Mouse (Mus musculus): ENCODE data around the gene Snx18. TPM values are rescaled to one million over a fixed set of nuclear protein-coding genes. Genes with fewer than 3 reads are reported as not detected.

The Snx18 gene
- total RNA-seq, 2 experiments from 2014 or later: 5.7 to 6.3 TPM

GRCm38 (mm10) chr13:113579788-113580399 lies 38.5 kb downstream of the Snx18 start:
- ATAC-seq (replicated peaks; ENCODE audit: low FRiP score, poor library complexity, severe bottlenecking): no peak

GRCm38 (mm10) chr13:113574232-113574631 lies 44.1 kb downstream of the Snx18 start:
- no peak for ATAC-seq (replicated peaks; ENCODE audit: low FRiP score, poor library complexity, severe bottlenecking)

- no peak for ATAC-seq (replicated peaks; ENCODE audit: low FRiP score, poor library complexity, severe bottlenecking)
These were observed 45.0 kb downstream of the Snx18 start for GRCm38 (mm10) chr13:113573377-113573776.

GRCm38 (mm10) chr13:113572046-113572686 lies 46.2 kb downstream of the Snx18 start:
- ATAC-seq (replicated peaks; ENCODE audit: low FRiP score, poor library complexity, severe bottlenecking): no peak

GRCm38 (mm10) chr13:113569526-113569925 lies 48.8 kb downstream of the Snx18 start:
- ATAC-seq (replicated peaks; ENCODE audit: low FRiP score, poor library complexity, severe bottlenecking): no peak

GRCm38 (mm10) chr13:113566951-113567350 lies 51.4 kb downstream of the Snx18 start:
- ATAC-seq (replicated peaks; ENCODE audit: low FRiP score, poor library complexity, severe bottlenecking): no peak

- no peak for ATAC-seq (replicated peaks; ENCODE audit: low FRiP score, poor library complexity, severe bottlenecking)
These were observed 52.0 kb downstream of the Snx18 start for GRCm38 (mm10) chr13:113566411-113566810.

GRCm38 (mm10) chr13:113559646-113560045 lies 58.7 kb downstream of the Snx18 start:
- no peak for ATAC-seq (replicated peaks; ENCODE audit: low FRiP score, poor library complexity, severe bottlenecking)

- ATAC-seq (replicated peaks; ENCODE audit: low FRiP score, poor library complexity, severe bottlenecking): no peak
These were observed 61.8 kb downstream of the Snx18 start for GRCm38 (mm10) chr13:113556538-113556937.

GRCm38 (mm10) chr13:113555226-113555625 lies 63.1 kb downstream of the Snx18 start:
- ATAC-seq (replicated peaks; ENCODE audit: low FRiP score, poor library complexity, severe bottlenecking): no peak

- ATAC-seq (replicated peaks; ENCODE audit: low FRiP score, poor library complexity, severe bottlenecking): no peak
These were observed 64.6 kb downstream of the Snx18 start for GRCm38 (mm10) chr13:113553603-113554230.

- ATAC-seq (replicated peaks; ENCODE audit: low FRiP score, poor library complexity, severe bottlenecking): no peak
These were observed 66.0 kb downstream of the Snx18 start for GRCm38 (mm10) chr13:113552341-113552740.

GRCm38 (mm10) chr13:113550866-113551565 lies 67.3 kb downstream of the Snx18 start:
- ATAC-seq (replicated peaks; ENCODE audit: low FRiP score, poor library complexity, severe bottlenecking): no peak

- ATAC-seq (replicated peaks; ENCODE audit: low FRiP score, poor library complexity, severe bottlenecking): no peak
These were observed 69.3 kb downstream of the Snx18 start for GRCm38 (mm10) chr13:113549021-113549420.

GRCm38 (mm10) chr13:113547807-113548426 lies 70.4 kb downstream of the Snx18 start:
- ATAC-seq (replicated peaks; ENCODE audit: low FRiP score, poor library complexity, severe bottlenecking): no peak

GRCm38 (mm10) chr13:113542374-113542773 lies 76.0 kb downstream of the Snx18 start:
- no peak for ATAC-seq (replicated peaks; ENCODE audit: low FRiP score, poor library complexity, severe bottlenecking)

Measured in erythroid progenitor cell, adult 5-6 weeks (primary cell).